Mouse (Mus musculus) CH12.LX (cell line): ENCODE data around the gene Nfic. TPM values are rescaled to one million over a fixed set of nuclear protein-coding genes. Genes with fewer than 3 reads are reported as not detected.

Experiments used
- DNase-seq: peaks from one replicate; pipeline ENCODE4 v3.0.0-alpha.2; 2013; ENCODE audit errors: extremely low read depth
- H3K27ac ChIP-seq: 2 replicates; pipeline ENCODE4 v1.5.1; 2012; ENCODE audit warnings: low read depth, mild to moderate bottlenecking, control low read depth, moderate library complexity; ENCODE audit not compliant: insufficient read depth
- H3K27me3 ChIP-seq: replicated peaks from 2 replicates; pipeline ENCODE3; 2012; ENCODE audit warnings: inconsistent platforms
- H3K36me3 ChIP-seq, 2 experiments: replicated peaks in 1 of 2; 2 replicates each; pipeline versions ENCODE3 to v1.6.1; 2012; ENCODE audit warnings: inconsistent platforms in 1 of 2, low read length in 1 of 2, mild to moderate bottlenecking in 1 of 2, mixed read lengths in 1 of 2, moderate library complexity in 1 of 2; ENCODE audit not compliant: control insufficient read depth in 1 of 2, insufficient read depth in 1 of 2
- H3K4me1 ChIP-seq, 2 experiments: 2 replicates each; pipeline ENCODE4 v1.6.1; 2012; ENCODE audit warnings: inconsistent platforms in 1 of 2, moderate library complexity in 1 of 2; ENCODE audit not compliant: insufficient read depth in 2 of 2, control insufficient read depth in 1 of 2
- H3K4me2 ChIP-seq: 2 replicates; pipeline ENCODE4 v1.6.1; 2012; ENCODE audit warnings: low read depth, mild to moderate bottlenecking, control low read depth; ENCODE audit not compliant: poor library complexity, insufficient read depth, severe bottlenecking
- H3K4me3 ChIP-seq, 3 experiments: fragments of 150-350 bp in 1 of 3; sonication (generic) in 1 of 3; replicated peaks in 1 of 3; 2 replicates each; pipeline versions ENCODE3 to v1.5.1; 2011 to 2012; ENCODE audit warnings: low read depth in 2 of 3, low read length in 2 of 3, mild to moderate bottlenecking in 2 of 3, moderate library complexity in 2 of 3, control low read depth in 1 of 3, improper control_type of control experiment in 1 of 3, inconsistent platforms in 1 of 3, mixed read lengths in 1 of 3; ENCODE audit not compliant: poor library complexity in 1 of 3
- H3K79me2 ChIP-seq: replicated peaks from 2 replicates; pipeline ENCODE4 v1.6.1; 2012; ENCODE audit warnings: mild to moderate bottlenecking, moderate library complexity; ENCODE audit not compliant: control insufficient read depth, poor library complexity, insufficient read depth, severe bottlenecking; ENCODE audit errors: extremely low read depth
- H3K9ac ChIP-seq: 2 replicates; pipeline ENCODE4 v1.6.1; 2012; ENCODE audit warnings: low read depth, mild to moderate bottlenecking, control low read depth, moderate library complexity; ENCODE audit not compliant: insufficient read depth
- H3K9me3 ChIP-seq: replicated peaks from 2 replicates; pipeline ENCODE3; 2012; ENCODE audit warnings: low read length, inconsistent platforms, mixed read lengths
- CHD1 ChIP-seq: IDR thresholded peaks from 2 replicates; pipeline ENCODE4 v1.6.1; 2012; ENCODE audit warnings: low read depth, low read length, improper control_type of control experiment, inconsistent platforms
- CHD2 ChIP-seq: IDR thresholded peaks from 2 replicates; pipeline ENCODE4 v1.6.1; 2011; ENCODE audit warnings: low read length, improper control_type of control experiment
- GABPA ChIP-seq: IDR thresholded peaks from 2 replicates; pipeline ENCODE4 v1.6.1; 2012; ENCODE audit warnings: low read depth, low read length, improper control_type of control experiment, inconsistent platforms; ENCODE audit not compliant: insufficient replicate concordance
- JUND ChIP-seq: conservative IDR thresholded peaks from 2 replicates; pipeline ENCODE4 v1.6.1; 2011; ENCODE audit warnings: low read depth, low read length, improper control_type of control experiment
- KAT2A ChIP-seq: IDR thresholded peaks from 2 replicates; pipeline ENCODE4 v1.6.1; 2012; ENCODE audit warnings: low read length, improper control_type of control experiment, inconsistent platforms; ENCODE audit not compliant: insufficient replicate concordance
- MAFK ChIP-seq: IDR thresholded peaks from 2 replicates; pipeline ENCODE4 v1.6.1; 2011; ENCODE audit warnings: low read length, improper control_type of control experiment; ENCODE audit not compliant: insufficient replicate concordance
- MAZ ChIP-seq: IDR thresholded peaks from 2 replicates; pipeline ENCODE4 v1.6.1; 2012; ENCODE audit warnings: low read depth, mild to moderate bottlenecking, inconsistent platforms, low read length, improper control_type of control experiment, moderate library complexity
- MEF2A ChIP-seq: IDR thresholded peaks from 2 replicates; pipeline ENCODE4 v1.6.1; 2014; ENCODE audit warnings: low read depth, mild to moderate bottlenecking, inconsistent platforms, low read length, improper control_type of control experiment, borderline replicate concordance
- MXI1 ChIP-seq: IDR thresholded peaks from 2 replicates; pipeline ENCODE4 v1.6.1; 2011; ENCODE audit warnings: mild to moderate bottlenecking, low read depth, low read length, improper control_type of control experiment
- NRF1 ChIP-seq: IDR thresholded peaks from 2 replicates; pipeline ENCODE4 v1.6.1; 2014; ENCODE audit warnings: low read depth, mild to moderate bottlenecking, inconsistent platforms, low read length, improper control_type of control experiment, moderate library complexity
- POLR2AphosphoS2 ChIP-seq: IDR thresholded peaks from 2 replicates; pipeline ENCODE4 v1.6.1; 2011; ENCODE audit warnings: low read depth, low read length, improper control_type of control experiment
- SIN3A ChIP-seq: IDR thresholded peaks from 2 replicates; pipeline ENCODE4 v1.6.1; 2012; ENCODE audit warnings: low read length, improper control_type of control experiment, inconsistent platforms
- USF2 ChIP-seq: conservative IDR thresholded peaks from 2 replicates; pipeline ENCODE4 v1.6.1; 2011; ENCODE audit warnings: low read depth, low read length, improper control_type of control experiment
- ZC3H11A ChIP-seq: IDR thresholded peaks from 2 replicates; pipeline ENCODE4 v1.6.1; 2012; ENCODE audit warnings: low read depth, mild to moderate bottlenecking, inconsistent platforms, low read length, improper control_type of control experiment
- ZKSCAN1 ChIP-seq: IDR thresholded peaks from 2 replicates; pipeline ENCODE4 v1.6.1; 2012; ENCODE audit warnings: low read depth, inconsistent platforms, low read length, improper control_type of control experiment, borderline replicate concordance
- ZMIZ1 ChIP-seq: IDR thresholded peaks from 2 replicates; pipeline ENCODE4 v1.6.1; 2012; ENCODE audit warnings: low read depth, mild to moderate bottlenecking, inconsistent platforms, low read length, improper control_type of control experiment
- dilution Hi-C: fragments of 300-500 bp; cut with MboI; formaldehyde crosslinking; loops from 2 replicates; pipeline ENCODE4 v1.14.3; 2020; ENCODE audit warnings: low sequenced_read_pairs; ENCODE audit not compliant: extremely low pct_unique_long_range_greater_than_20kb, extremely low pct_ligation_motif_present
- in situ Hi-C: fragments of 300-500 bp; cut with MboI; formaldehyde crosslinking; loops from 3 replicates; pipeline ENCODE4 v1.14.3; 2019; ENCODE audit warnings: low sequenced_read_pairs, low pct_ligation_motif_present, low pct_unique_long_range_greater_than_20kb, mixed read lengths
- polyA plus RNA-seq: library from polyadenylated mRNA; unstranded; fragments of >175 nt; gene quantifications from 2 replicates; pipeline ENCODE4 v1.2.1, GENCODE M21; 2012; ENCODE audit warnings: low read depth; ENCODE audit not compliant: insufficient read length
- total RNA-seq, 2 experiments: library from RNA; depleted of rRNA; stranded (reverse); fragments of 300-350 nt in 1 of 2; fragments of >200 nt in 1 of 2; gene quantifications; 2 replicates each; pipeline ENCODE4 v1.2.3; 2012 to 2014

The Nfic gene
- total and polyA plus RNA-seq, 3 experiments: 0.07 to 4.7 (median 4.0) TPM

- Histone ChIP-seq H3K9me3 (no peaks in the 10 kb centered on the region), H3K79me2 (no peaks in the 10 kb centered on the region)
- dilution Hi-C loops: no loop called here
- no peak for TF ChIP-seq MXI1
- no peak for TF ChIP-seq ZKSCAN1
- no peak for TF ChIP-seq ZC3H11A
- no peak; the same call in 1 of the 2 replicates for TF ChIP-seq CHD2
- TF ChIP-seq NRF1: no peak
- no peak for TF ChIP-seq MEF2A
- TF ChIP-seq GABPA: no peak
- no peak for TF ChIP-seq MAFK
- no peak for TF ChIP-seq CHD1
- TF ChIP-seq USF2: no peak
- TF ChIP-seq SIN3A: no peak
- TF ChIP-seq MAZ: no peak
- TF ChIP-seq JUND: no peak
- TF ChIP-seq ZMIZ1: peak; percentile 25
- TF ChIP-seq POLR2AphosphoS2: peak; percentile 11; the same call in 1 of the 2 replicates
- TF ChIP-seq, all 38 proteins: peak for 2
- Histone ChIP-seq H3K4me2 (no peak within 1 kb of the TSS), H3K27me3 (no peaks in the 10 kb centered on the region), H3K9ac (no peak within 1 kb of the TSS), H3K27ac (no peak within 1 kb of the TSS), H3K4me3 (no peak within 1 kb of the TSS), H3K4me1 (peaks cover 34 to 61% of the 10 kb centered on the region in 2 experiments), H3K36me3 (peaks cover 90 to 100% of the 10 kb centered on the region in 2 experiments)
- in situ Hi-C loops: no loop called here
- no peak for DNase-seq
Measured at GRCm38 (mm10) chr10:81365672-81366476, 89.6 kb downstream of the Nfic start, which contains the start of gene 4930404N11Rik. 4930404N11Rik (minus strand) TSS chr10:81365816.

DNA sequence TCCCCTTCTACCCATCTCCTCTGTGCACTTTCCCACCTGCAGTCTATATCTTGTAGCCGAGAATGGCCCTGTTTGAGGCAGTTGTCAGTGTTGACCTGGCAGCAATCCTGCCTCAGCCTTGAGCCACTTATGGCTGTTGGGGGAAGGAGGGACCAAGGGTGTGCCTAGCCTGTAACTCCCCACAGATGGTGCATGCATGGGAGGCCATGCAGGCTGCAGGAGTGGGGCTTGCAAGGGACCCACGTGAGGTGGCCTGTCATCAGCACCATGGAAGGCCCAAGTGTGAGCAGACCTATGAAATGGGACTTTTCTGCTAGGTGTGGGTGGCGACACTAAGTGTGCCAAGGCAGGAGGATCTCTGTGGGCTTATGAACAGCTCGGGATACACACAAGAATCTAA, 90.4 kb downstream of the Nfic start:
- no peaks in the 10 kb centered on the region for H3K27me3 ChIP-seq
- no peaks in the 10 kb centered on the region for H3K79me2 ChIP-seq
- TF ChIP-seq POLR2AphosphoS2: peak; percentile 22; the same call in 1 of the 2 replicates
- no peak for TF ChIP-seq KAT2A
- no peak overlapping the region for H3K4me2 ChIP-seq
- H3K9ac ChIP-seq: no peak overlapping the region
- no peak for DNase-seq
- peaks cover 34 to 67% of the 10 kb centered on the region in 2 experiments for H3K4me1 ChIP-seq
- H3K4me3 ChIP-seq: no peak overlapping the region
- dilution Hi-C loops (no loop called here), in situ Hi-C loops (no loop called here)
- H3K36me3 ChIP-seq: peaks cover 83 to 98% of the 10 kb centered on the region in 2 experiments
- no peak overlapping the region for H3K27ac ChIP-seq
- no peaks in the 10 kb centered on the region for H3K9me3 ChIP-seq
